Mouse (Mus musculus) kidney, embryonic 16.5 days (tissue): ENCODE data around the gene Adtrp. TPM values are rescaled to one million over a fixed set of nuclear protein-coding genes. Genes with fewer than 3 reads are reported as not detected.

Experiments used
- ATAC-seq: fragments of 200-750 bp; cut with Nextera tagmentation; 2 replicates; pipeline ENCODE4 v1.8.0; 2017; ENCODE audit warnings: moderate TSS enrichment; ENCODE audit not compliant: low FRiP score, low TSS enrichment
- H3K27ac ChIP-seq: fragments of 300-500 bp; sonication (generic); 2 replicates; pipeline ENCODE4 v1.5.1; 2014; ENCODE audit warnings: low read length
- H3K27me3 ChIP-seq: fragments of 300-500 bp; sonication (generic); 2 replicates; pipeline ENCODE4 v1.6.1; 2014; ENCODE audit warnings: low read length, control low read depth, mixed read lengths; ENCODE audit not compliant: insufficient read depth
- H3K36me3 ChIP-seq: fragments of 300-500 bp; sonication (generic); 2 replicates; pipeline ENCODE4 v1.6.1; 2014; ENCODE audit warnings: low read length, control low read depth, mixed read lengths; ENCODE audit not compliant: insufficient read depth
- H3K4me1 ChIP-seq: fragments of 300-500 bp; sonication (generic); 2 replicates; pipeline ENCODE4 v1.6.1; 2014; ENCODE audit warnings: low read length, control low read depth, mixed read lengths; ENCODE audit not compliant: insufficient read depth
- H3K4me2 ChIP-seq: fragments of 300-500 bp; sonication (generic); replicated peaks from 2 replicates; pipeline ENCODE4 v1.6.1; 2014; ENCODE audit warnings: low read depth, low read length
- H3K4me3 ChIP-seq: fragments of 300-500 bp; sonication (generic); 2 replicates; pipeline ENCODE4 v1.5.1; 2014; ENCODE audit warnings: mild to moderate bottlenecking, low read length
- H3K9ac ChIP-seq: fragments of 300-500 bp; sonication (generic); replicated peaks from 2 replicates; pipeline ENCODE4 v1.6.1; 2014; ENCODE audit warnings: low read length
- H3K9me3 ChIP-seq: fragments of 300-500 bp; sonication (generic); 2 replicates; pipeline ENCODE4 v1.6.1; 2016; ENCODE audit warnings: low read length, control low read depth
- WGBS: fragments of 180-500 bp; shearing (Covaris S2); extraction: QIAGEN DNeasy Blood & Tissue Kit; methylation state at CpG from one replicate; pipeline ENCODE4 v1.1.7; 2014; 5-methylcytosine and 5-hydroxymethylcytosine counted together
- polyA plus RNA-seq: library from polyadenylated mRNA; unstranded; fragments of >200 nt; fragmentation: Nextera tagmentation; extraction: Ambion mirVana; gene quantifications from 2 replicates; pipeline ENCODE4 v1.2.1, GENCODE M21; 2015

Adtrp gene
- polyA plus RNA-seq, 1 experiment from 2014 or later, result 0.45 TPM

GRCm38 (mm10) chr13:41760484-41760883, 87.0 kb downstream of the Adtrp start:
- Histone ChIP-seq H3K36me3 (no peaks in the 10 kb centered on the region), H3K27ac (no peak overlapping the region), H3K9ac (no peak overlapping the region), H3K4me2 (no peak overlapping the region), H3K9me3 (no peaks in the 10 kb centered on the region), H3K4me1 (0 out of 2 replicates have a peak, but pooled peaks cover 7% of the 10 kb centered on the region), H3K27me3 (no peaks in the 10 kb centered on the region), H3K4me3 (no peak overlapping the region)
- no peak for ATAC-seq
- WGBS, result 53% methylated on average over 10 of the region's 10 CpGs

- no peak for ATAC-seq
- Histone ChIP-seq H3K9me3 (no peaks in the 10 kb centered on the region), H3K9ac (no peak overlapping the region), H3K27ac (no peak overlapping the region), H3K36me3 (no peaks in the 10 kb centered on the region), H3K4me2 (no peak overlapping the region), H3K27me3 (no peaks in the 10 kb centered on the region), H3K4me1 (0 out of 2 replicates have a peak, but pooled peaks cover 7% of the 10 kb centered on the region), H3K4me3 (no peak overlapping the region)
- 57% methylated on average over 19 of the region's 19 CpGs for WGBS
These were observed 88.7 kb downstream of the Adtrp start for GRCm38 (mm10) chr13:41758550-41759465.

- no peak overlapping the region for H3K9ac ChIP-seq
- no peaks in the 10 kb centered on the region for H3K4me1 ChIP-seq
- ATAC-seq, result no peak
- no peaks in the 10 kb centered on the region for H3K9me3 ChIP-seq
- H3K4me3 ChIP-seq, result no peak overlapping the region
- no peak overlapping the region for H3K27ac ChIP-seq
- H3K27me3 ChIP-seq, result no peaks in the 10 kb centered on the region
- WGBS, result 30% methylated on average over 5 of the region's 5 CpGs
- no peaks in the 10 kb centered on the region for H3K36me3 ChIP-seq
- H3K4me2 ChIP-seq, result no peak overlapping the region
These were observed 94.4 kb downstream of the Adtrp start for GRCm38 (mm10) chr13:41753114-41753513.

GRCm38 (mm10) chr13:41750481-41750880, 97.0 kb downstream of the Adtrp start:
- Histone ChIP-seq H3K9me3 (no peaks in the 10 kb centered on the region), H3K27ac (no peak overlapping the region), H3K9ac (no peak overlapping the region), H3K27me3 (no peaks in the 10 kb centered on the region), H3K36me3 (no peaks in the 10 kb centered on the region), H3K4me1 (no peaks in the 10 kb centered on the region), H3K4me2 (no peak overlapping the region), H3K4me3 (no peak overlapping the region)
- no peak for ATAC-seq
- WGBS, result 74% methylated on average over 5 of the region's 5 CpGs

- Histone ChIP-seq H3K4me3 (no peak overlapping the region), H3K27ac (no peak overlapping the region), H3K27me3 (no peaks in the 10 kb centered on the region), H3K4me1 (no peaks in the 10 kb centered on the region), H3K36me3 (no peaks in the 10 kb centered on the region), H3K4me2 (no peak overlapping the region), H3K9me3 (no peaks in the 10 kb centered on the region), H3K9ac (no peak overlapping the region)
- no peak for ATAC-seq
- WGBS, result 83% methylated on average over 9 of the region's 9 CpGs
These were observed 98.6 kb downstream of the Adtrp start for GRCm38 (mm10) chr13:41748866-41749265.

GRCm38 (mm10) chr13:41747691-41748090, 99.8 kb downstream of the Adtrp start:
- Histone ChIP-seq H3K9me3 (no peaks in the 10 kb centered on the region), H3K9ac (no peak overlapping the region), H3K4me2 (no peak overlapping the region), H3K27me3 (no peaks in the 10 kb centered on the region), H3K4me1 (no peaks in the 10 kb centered on the region), H3K4me3 (no peak overlapping the region), H3K36me3 (no peaks in the 10 kb centered on the region), H3K27ac (no peak overlapping the region)
- ATAC-seq, result no peak
- 73% methylated on average over 4 of the region's 4 CpGs for WGBS

- no peak overlapping the region for H3K27ac ChIP-seq
- peak; percentile 61; the same call in 1 of the 2 replicates for ATAC-seq
- H3K36me3 ChIP-seq, result no peaks in the 10 kb centered on the region
- H3K9me3 ChIP-seq, result no peaks in the 10 kb centered on the region
- H3K4me3 ChIP-seq, result no peak overlapping the region
- H3K4me2 ChIP-seq, result no peak overlapping the region
- no peaks in the 10 kb centered on the region for H3K27me3 ChIP-seq
- no peak overlapping the region for H3K9ac ChIP-seq
- 44% methylated on average over 8 of the region's 8 CpGs for WGBS
- no peaks in the 10 kb centered on the region for H3K4me1 ChIP-seq
These were observed 100.4 kb downstream of the Adtrp start for GRCm38 (mm10) chr13:41746971-41747615.

GRCm38 (mm10) chr13:41740456-41741085, 106.9 kb downstream of the Adtrp start:
- Histone ChIP-seq H3K9me3 (peaks cover 4% of the 10 kb centered on the region; the same call in 1 of the 2 replicates), H3K36me3 (no peaks in the 10 kb centered on the region), H3K4me2 (no peak overlapping the region), H3K4me3 (no peak overlapping the region), H3K9ac (no peak overlapping the region), H3K4me1 (peaks cover 9% of the 10 kb centered on the region), H3K27ac (no peak overlapping the region), H3K27me3 (no peaks in the 10 kb centered on the region)
- ATAC-seq, result peak; percentile 90
- 15% methylated on average over 5 of the region's 5 CpGs for WGBS

GRCm38 (mm10) chr13:41737628-41738309, 109.7 kb downstream of the Adtrp start:
- H3K27ac ChIP-seq, result no peak overlapping the region
- 76% methylated on average over 10 of the region's 10 CpGs for WGBS
- H3K4me1 ChIP-seq, result peaks cover 10% of the 10 kb centered on the region
- no peaks in the 10 kb centered on the region for H3K27me3 ChIP-seq
- ATAC-seq, result no peak
- H3K9ac ChIP-seq, result no peak overlapping the region
- no peaks in the 10 kb centered on the region for H3K36me3 ChIP-seq
- peaks cover 4% of the 10 kb centered on the region; the same call in 1 of the 2 replicates for H3K9me3 ChIP-seq
- H3K4me3 ChIP-seq, result no peak overlapping the region
- H3K4me2 ChIP-seq, result no peak overlapping the region
